Mouse (Mus musculus): ENCODE data around the gene Prkcb. TPM values are rescaled to one million over a fixed set of nuclear protein-coding genes. Genes with fewer than 3 reads are reported as not detected.

Gene Prkcb
- polyA plus RNA-seq, 1 experiment, result 767 TPM

DNA sequence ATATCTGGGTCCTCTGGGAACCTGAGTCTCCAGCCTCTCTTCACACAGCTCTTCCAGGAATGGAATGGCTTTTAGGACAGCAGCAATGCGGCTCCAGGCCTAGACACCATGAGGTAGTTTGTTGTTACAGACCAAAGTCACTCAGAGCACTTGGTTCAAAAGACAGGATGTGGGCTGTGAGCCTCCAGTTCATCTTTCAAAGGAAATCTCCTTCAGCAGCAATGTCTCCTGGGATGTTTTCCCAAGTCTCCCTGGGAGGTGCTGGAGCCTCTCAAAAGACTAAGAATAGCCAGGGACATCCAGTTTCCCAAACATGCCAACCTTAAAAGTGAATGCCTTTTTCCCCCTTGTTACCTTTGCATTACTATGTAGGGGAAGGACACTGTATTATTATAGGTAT is 1.3 kb upstream of the Prkcb start:
- H3K4me3 ChIP-seq (ENCODE audit: insufficient read depth, low read length), result no peak overlapping the region
- H3K27ac ChIP-seq (ENCODE audit: insufficient read depth, low read length), result 0 out of 2 replicates have a peak overlapping the region, but pooled peaks have one; percentile 70
- H3K4me1 ChIP-seq (ENCODE audit: control insufficient read depth, insufficient read depth, low read length), result peaks cover under 1% of the 10 kb centered on the region; the same call in 1 of the 2 replicates
- no peak for TF ChIP-seq POLR2A (IDR thresholded peaks at IDR 0.05; ENCODE audit: extremely low read depth, insufficient read depth, low read length)

DNA sequence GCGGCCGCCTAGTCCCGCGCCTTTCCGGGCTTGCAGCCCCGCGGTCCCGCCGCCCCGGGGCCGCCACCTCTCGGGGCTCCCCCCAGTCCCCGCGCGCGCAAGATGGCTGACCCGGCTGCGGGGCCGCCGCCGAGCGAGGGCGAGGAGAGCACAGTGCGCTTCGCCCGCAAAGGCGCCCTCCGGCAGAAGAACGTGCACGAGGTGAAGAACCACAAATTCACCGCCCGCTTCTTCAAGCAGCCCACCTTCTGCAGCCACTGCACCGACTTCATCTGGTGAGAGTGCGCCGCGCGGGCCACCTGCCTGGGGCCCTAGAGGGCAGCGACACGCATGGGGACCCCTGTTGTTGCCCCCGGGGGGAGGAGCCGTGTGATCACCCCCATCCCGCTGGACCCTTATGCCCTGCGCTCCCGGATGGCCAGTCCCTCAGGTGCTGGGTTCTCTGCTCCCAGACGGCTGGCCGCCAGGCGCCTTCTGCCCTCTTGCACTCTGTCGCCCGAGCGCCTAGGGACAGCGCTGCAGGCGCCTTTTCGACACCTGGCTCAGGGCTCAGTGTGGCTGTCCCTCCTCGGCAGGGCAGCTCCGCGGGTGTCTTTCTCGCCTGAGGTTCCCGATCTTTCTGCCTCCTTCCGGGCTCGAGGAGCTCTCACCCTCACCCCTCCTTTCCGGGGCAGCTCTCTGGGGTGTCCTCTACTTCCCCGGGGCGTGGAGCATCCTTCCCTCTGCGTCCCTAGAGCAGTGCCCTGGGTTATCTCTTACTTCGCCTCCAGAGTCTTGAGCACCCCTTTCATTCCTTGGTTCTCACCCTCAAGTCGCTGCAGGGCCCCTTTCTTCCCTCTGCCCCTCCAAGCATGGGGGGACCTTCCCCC is 926 bp downstream of the Prkcb start:
- TF ChIP-seq POLR2A (IDR thresholded peaks at IDR 0.05; ENCODE audit: extremely low read depth, insufficient read depth, low read length) (no peak), CTCF (IDR thresholded peaks at IDR 0.05; ENCODE audit: extremely low read depth, insufficient read depth, low read length) (no peak)
- Histone ChIP-seq H3K4me1 (ENCODE audit: control insufficient read depth, insufficient read depth, low read length) (peaks cover 4% of the 10 kb centered on the region; the same call in 1 of the 2 replicates), H3K27ac (ENCODE audit: insufficient read depth, low read length) (peak overlapping the region; percentile 94), H3K4me3 (ENCODE audit: insufficient read depth, low read length) (peak overlapping the region; percentile 99)

DNA sequence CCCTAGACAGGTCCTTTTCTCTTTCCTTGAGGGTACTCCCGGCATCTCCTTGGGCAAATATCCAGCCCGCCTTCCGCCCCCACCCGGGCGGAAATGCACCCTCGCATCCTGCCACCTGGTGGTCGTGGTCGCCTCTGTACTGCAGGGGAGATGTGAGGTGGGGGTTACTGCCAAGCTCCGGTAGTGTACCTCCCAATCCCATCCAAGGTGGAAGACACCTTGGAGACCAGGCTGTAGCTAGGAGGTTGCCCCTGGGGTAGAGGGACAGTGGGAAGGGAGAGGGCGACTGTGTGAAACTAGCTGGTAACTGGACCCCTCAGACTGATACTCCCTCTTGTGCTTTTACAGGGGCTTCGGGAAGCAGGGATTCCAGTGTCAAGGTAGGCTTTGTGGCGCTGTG is 1.6 kb downstream of the Prkcb start:
- TF ChIP-seq CTCF (IDR thresholded peaks at IDR 0.05; ENCODE audit: extremely low read depth, insufficient read depth, low read length) (peak; percentile 33; the same call in 1 of the 2 replicates), POLR2A (IDR thresholded peaks at IDR 0.05; ENCODE audit: extremely low read depth, insufficient read depth, low read length) (no peak)
- Histone ChIP-seq H3K4me3 (ENCODE audit: insufficient read depth, low read length) (peak overlapping the region; percentile 99), H3K4me1 (ENCODE audit: control insufficient read depth, insufficient read depth, low read length) (peaks cover 4% of the 10 kb centered on the region; the same call in 1 of the 2 replicates), H3K27ac (ENCODE audit: insufficient read depth, low read length) (0 out of 2 replicates have a peak overlapping the region, but pooled peaks have one; percentile 54)

DNA sequence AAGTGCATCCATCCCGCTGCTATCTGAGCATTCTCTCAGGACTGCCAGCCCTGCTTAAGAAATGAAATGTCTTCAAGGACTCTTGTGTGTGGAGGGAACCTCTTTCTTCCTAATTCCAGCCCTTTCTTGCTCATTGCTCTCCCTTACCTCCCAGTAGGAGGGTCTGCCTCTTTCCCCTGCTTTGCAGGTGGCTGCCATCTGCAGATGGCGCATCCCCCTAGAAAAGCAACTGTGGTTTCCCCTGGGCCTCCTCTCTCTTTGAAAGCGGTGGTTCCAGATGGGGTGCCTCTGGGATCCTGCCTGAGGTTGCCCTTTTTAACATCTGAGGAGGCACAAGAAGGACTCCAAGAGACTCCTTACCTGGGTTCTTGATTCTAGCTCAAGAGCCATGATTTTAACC is 2.2 kb downstream of the Prkcb start:
- 0 out of 2 replicates have a peak overlapping the region, but pooled peaks have one; percentile 54 for H3K27ac ChIP-seq (ENCODE audit: insufficient read depth, low read length)

DNA sequence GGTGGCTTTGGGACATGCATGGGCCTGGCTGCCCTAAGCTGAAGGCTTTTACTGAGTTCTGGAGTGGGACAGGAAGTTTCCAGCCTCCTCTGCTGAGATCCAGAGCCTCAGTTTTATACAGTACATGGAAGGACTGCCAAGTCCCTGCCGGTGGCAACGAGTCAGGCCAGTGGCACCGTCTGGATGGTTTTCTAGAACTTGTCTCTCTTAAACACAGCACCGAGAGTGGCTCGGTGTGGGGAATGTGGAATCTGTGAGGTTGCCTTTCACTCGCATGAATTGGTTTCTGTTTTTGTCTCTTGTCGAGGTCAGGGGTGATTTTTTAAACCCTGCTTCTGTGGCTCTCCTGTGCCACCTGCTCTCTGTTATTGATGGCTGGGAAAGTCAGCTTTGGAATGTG is 3.6 kb downstream of the Prkcb start:
- no peak overlapping the region for H3K27ac ChIP-seq (ENCODE audit: insufficient read depth, low read length)
- H3K4me3 ChIP-seq (ENCODE audit: insufficient read depth, low read length), result peak overlapping the region; percentile 99
- peaks cover 4% of the 10 kb centered on the region; the same call in 1 of the 2 replicates for H3K4me1 ChIP-seq (ENCODE audit: control insufficient read depth, insufficient read depth, low read length)
- TF ChIP-seq CTCF (IDR thresholded peaks at IDR 0.05; ENCODE audit: extremely low read depth, insufficient read depth, low read length) (no peak), POLR2A (IDR thresholded peaks at IDR 0.05; ENCODE audit: extremely low read depth, insufficient read depth, low read length) (no peak)

More for the DNA sequence above, 2.2 kb downstream of the Prkcb start:
- H3K4me1 ChIP-seq (ENCODE audit: control insufficient read depth, insufficient read depth, low read length), result peaks cover 4% of the 10 kb centered on the region; the same call in 1 of the 2 replicates
- H3K4me3 ChIP-seq (ENCODE audit: insufficient read depth, low read length), result peak overlapping the region; percentile 99
- TF ChIP-seq CTCF (IDR thresholded peaks at IDR 0.05; ENCODE audit: extremely low read depth, insufficient read depth, low read length) (no peak), POLR2A (IDR thresholded peaks at IDR 0.05; ENCODE audit: extremely low read depth, insufficient read depth, low read length) (no peak)

DNA sequence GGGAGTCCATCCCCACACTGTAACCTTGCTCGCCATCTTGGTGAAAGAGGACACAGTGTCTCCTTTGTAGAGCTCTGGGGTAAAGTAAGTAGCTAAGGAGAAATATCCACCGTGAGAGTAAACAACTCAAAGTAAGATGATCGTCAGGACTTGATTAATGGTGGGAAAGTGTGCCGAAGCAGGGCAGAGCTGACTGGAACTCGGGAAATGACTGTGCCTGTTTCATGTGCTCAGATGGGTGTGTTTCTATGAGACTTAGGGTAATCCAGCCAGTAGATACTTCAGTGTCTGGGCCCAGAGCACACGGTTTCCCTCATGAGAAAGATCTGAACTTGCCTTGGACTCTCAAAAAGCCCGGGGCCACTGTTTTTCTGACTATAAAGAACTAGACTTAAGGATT is 5.6 kb downstream of the Prkcb start:
- TF ChIP-seq CTCF (IDR thresholded peaks at IDR 0.05; ENCODE audit: extremely low read depth, insufficient read depth, low read length) (no peak), POLR2A (IDR thresholded peaks at IDR 0.05; ENCODE audit: extremely low read depth, insufficient read depth, low read length) (no peak)
- peaks cover 12% of the 10 kb centered on the region for H3K4me1 ChIP-seq (ENCODE audit: control insufficient read depth, insufficient read depth, low read length)

DNA sequence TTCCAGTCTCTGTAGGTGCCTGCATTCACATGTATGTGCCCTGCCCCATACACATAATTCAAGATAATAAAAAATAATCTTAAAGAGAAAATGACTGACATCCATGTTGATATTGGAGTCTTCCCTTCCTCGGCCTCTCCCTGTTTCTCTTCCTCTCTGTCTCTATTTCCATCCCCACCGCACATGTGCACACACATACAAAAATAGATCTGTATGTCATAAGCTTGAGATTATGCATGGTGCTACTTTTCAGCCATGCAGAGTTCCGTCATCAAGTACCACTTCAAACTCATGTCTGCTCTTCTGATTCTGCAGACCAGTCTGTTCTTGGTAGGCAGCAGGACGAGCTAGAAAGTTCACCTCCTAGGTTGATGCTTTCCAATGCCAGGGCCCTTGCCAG is 6.8 kb downstream of the Prkcb start:
- no peak for TF ChIP-seq POLR2A (IDR thresholded peaks at IDR 0.05; ENCODE audit: extremely low read depth, insufficient read depth, low read length)
- no peak for TF ChIP-seq CTCF (IDR thresholded peaks at IDR 0.05; ENCODE audit: extremely low read depth, insufficient read depth, low read length)
- Histone ChIP-seq H3K4me3 (ENCODE audit: insufficient read depth, low read length) (no peak overlapping the region), H3K4me1 (ENCODE audit: control insufficient read depth, insufficient read depth, low read length) (peaks cover 12% of the 10 kb centered on the region), H3K27ac (ENCODE audit: insufficient read depth, low read length) (no peak overlapping the region)

More for the DNA sequence above, 5.6 kb downstream of the Prkcb start:
- Histone ChIP-seq H3K4me3 (ENCODE audit: insufficient read depth, low read length) (no peak overlapping the region), H3K27ac (ENCODE audit: insufficient read depth, low read length) (no peak overlapping the region)

DNA sequence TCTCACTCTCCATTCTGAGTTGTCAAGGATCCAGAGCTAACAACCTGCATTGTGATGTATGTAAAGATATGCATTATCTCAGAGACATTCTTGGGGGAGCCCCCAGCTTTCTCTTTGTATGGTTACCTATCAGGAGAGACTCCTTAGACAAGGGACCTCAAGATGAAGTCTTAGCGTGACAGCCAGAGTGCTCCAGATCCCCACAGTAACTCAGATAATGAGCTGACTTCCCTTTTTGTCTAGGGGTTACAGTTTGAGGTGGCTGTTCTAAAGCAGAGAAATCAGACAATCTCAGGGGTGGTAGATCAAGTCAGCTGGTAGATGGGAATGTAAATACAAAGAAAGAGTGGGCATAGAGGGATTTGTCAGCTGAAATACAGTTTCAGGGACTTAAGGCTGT is 7.8 kb downstream of the Prkcb start:
- H3K27ac ChIP-seq (ENCODE audit: insufficient read depth, low read length), result peak overlapping the region; percentile 27; the same call in 1 of the 2 replicates
- peaks cover 12% of the 10 kb centered on the region for H3K4me1 ChIP-seq (ENCODE audit: control insufficient read depth, insufficient read depth, low read length)
- TF ChIP-seq POLR2A (IDR thresholded peaks at IDR 0.05; ENCODE audit: extremely low read depth, insufficient read depth, low read length), result no peak
- no peak for TF ChIP-seq CTCF (IDR thresholded peaks at IDR 0.05; ENCODE audit: extremely low read depth, insufficient read depth, low read length)
- H3K4me3 ChIP-seq (ENCODE audit: insufficient read depth, low read length), result no peak overlapping the region

DNA sequence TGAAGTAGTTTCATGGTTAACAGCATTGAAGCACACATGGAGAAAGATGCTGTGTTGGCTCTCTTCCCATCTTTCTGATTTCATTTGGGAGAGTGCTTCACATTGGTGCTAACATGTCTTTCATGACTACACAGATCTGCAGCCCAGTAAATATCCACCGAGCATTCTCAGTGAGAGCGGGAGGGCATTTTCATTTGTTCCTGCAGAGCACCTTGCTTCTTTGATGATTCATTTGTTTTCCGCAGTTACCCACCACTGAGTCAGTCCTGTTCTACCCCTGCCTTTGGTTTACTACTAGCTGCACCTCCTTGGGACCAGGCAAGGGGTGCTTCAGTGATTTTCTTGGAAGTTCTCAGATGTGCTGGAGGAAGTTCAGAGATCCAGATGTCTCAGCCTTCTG is 8.3 kb downstream of the Prkcb start:
- Histone ChIP-seq H3K27ac (ENCODE audit: insufficient read depth, low read length) (peak overlapping the region; percentile 27; the same call in 1 of the 2 replicates), H3K4me3 (ENCODE audit: insufficient read depth, low read length) (no peak overlapping the region), H3K4me1 (ENCODE audit: control insufficient read depth, insufficient read depth, low read length) (peaks cover 12% of the 10 kb centered on the region)
- TF ChIP-seq POLR2A (IDR thresholded peaks at IDR 0.05; ENCODE audit: extremely low read depth, insufficient read depth, low read length) (no peak), CTCF (IDR thresholded peaks at IDR 0.05; ENCODE audit: extremely low read depth, insufficient read depth, low read length) (no peak)

DNA sequence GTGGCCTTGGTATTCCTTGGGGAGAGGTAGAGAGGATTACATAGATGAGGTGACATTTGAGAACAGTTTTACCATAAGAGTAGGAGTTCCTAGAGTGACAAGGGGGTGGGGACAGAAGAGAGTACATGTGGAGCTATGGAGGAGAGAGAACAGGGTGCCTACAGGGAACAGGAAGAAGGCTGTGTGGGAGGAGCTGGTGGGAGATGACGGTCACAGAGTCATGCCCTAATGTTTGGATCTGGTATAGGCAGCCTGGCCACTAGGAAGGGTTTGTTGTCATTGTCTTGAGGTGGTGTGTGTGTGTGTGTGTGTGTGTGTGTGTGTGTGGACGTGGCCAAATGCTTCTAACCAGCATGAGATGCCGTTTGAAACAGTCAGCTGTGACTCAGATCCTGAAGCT is 9.1 kb downstream of the Prkcb start:
- Histone ChIP-seq H3K4me1 (ENCODE audit: control insufficient read depth, insufficient read depth, low read length) (peaks cover 15% of the 10 kb centered on the region), H3K4me3 (ENCODE audit: insufficient read depth, low read length) (no peak overlapping the region), H3K27ac (ENCODE audit: insufficient read depth, low read length) (peak overlapping the region; percentile 12; the same call in 1 of the 2 replicates)
- TF ChIP-seq POLR2A (IDR thresholded peaks at IDR 0.05; ENCODE audit: extremely low read depth, insufficient read depth, low read length), result no peak
- TF ChIP-seq CTCF (IDR thresholded peaks at IDR 0.05; ENCODE audit: extremely low read depth, insufficient read depth, low read length), result no peak

Measured in cortical plate, adult 2 months (tissue).